Mouse (Mus musculus) kidney, embryonic 15.5 days (tissue): ENCODE data around the gene Shf. TPM values are rescaled to one million over a fixed set of nuclear protein-coding genes. Genes with fewer than 3 reads are reported as not detected.
"Not testable (repeated sequence)": the region's sequence is repeated elsewhere in the genome, so short reads cannot be mapped to it uniquely, and the experiment has no call there.

ENCODE experiments used
- ATAC-seq: fragments of 200-750 bp; cut with Nextera tagmentation; replicated peaks from 2 replicates; pipeline ENCODE4 v1.8.0; 2017; ENCODE audit warnings: moderate TSS enrichment; ENCODE audit not compliant: low FRiP score
- H3K27ac ChIP-seq: fragments of 300-500 bp; sonication (generic); 2 replicates; pipeline ENCODE4 v1.5.1; 2015; ENCODE audit warnings: mild to moderate bottlenecking, inconsistent platforms
- H3K27me3 ChIP-seq: fragments of 300-500 bp; sonication (generic); 2 replicates; pipeline ENCODE4 v1.6.1; 2015; ENCODE audit warnings: inconsistent platforms
- H3K36me3 ChIP-seq: fragments of 300-500 bp; sonication (generic); 2 replicates; pipeline ENCODE4 v1.6.1; 2015; ENCODE audit warnings: inconsistent platforms
- H3K4me1 ChIP-seq: fragments of 300-500 bp; sonication (generic); 2 replicates; pipeline ENCODE4 v1.6.1; 2015; ENCODE audit warnings: inconsistent platforms
- H3K4me2 ChIP-seq: fragments of 300-500 bp; sonication (generic); 2 replicates; pipeline ENCODE4 v1.6.1; 2015; ENCODE audit warnings: moderate library complexity, mild to moderate bottlenecking, inconsistent platforms
- H3K4me3 ChIP-seq: fragments of 300-500 bp; sonication (generic); replicated peaks from 2 replicates; pipeline ENCODE4 v1.5.1; 2015; ENCODE audit warnings: mild to moderate bottlenecking, inconsistent platforms
- H3K9ac ChIP-seq: fragments of 300-500 bp; sonication (generic); 2 replicates; pipeline ENCODE4 v1.6.1; 2015; ENCODE audit warnings: mild to moderate bottlenecking, inconsistent platforms
- H3K9me3 ChIP-seq: fragments of 300-500 bp; sonication (generic); replicated peaks from 2 replicates; pipeline ENCODE4 v1.6.1; 2016; ENCODE audit warnings: inconsistent platforms
- WGBS: fragments of 180-500 bp; shearing (Covaris S2); methylation state at CpG from one replicate; pipeline ENCODE4 v1.1.7; 2015; ENCODE audit warnings: mixed read lengths; 5-methylcytosine and 5-hydroxymethylcytosine counted together
- polyA plus RNA-seq: library from polyadenylated mRNA; unstranded; fragments of >200 nt; fragmentation: Nextera tagmentation; extraction: Ambion mirVana; gene quantifications from 2 replicates; pipeline ENCODE4 v1.2.1, GENCODE M21; 2015

Shf gene
- 2.4 and 2.6 TPM in 2 replicates for polyA plus RNA-seq

- H3K4me2 ChIP-seq = peak within 1 kb of the TSS; percentile 93
- WGBS = under 1% methylated on average over 40 of the region's 54 CpGs
- no peaks in the 10 kb centered on the region for H3K9me3 ChIP-seq
- no peaks in the 10 kb centered on the region for H3K36me3 ChIP-seq
- H3K27ac ChIP-seq = peak within 1 kb of the TSS; percentile 66
- peak within 1 kb of the TSS; percentile 76 for H3K4me3 ChIP-seq
- ATAC-seq = peak; percentile 95
- H3K4me1 ChIP-seq = peaks cover 33% of the 10 kb centered on the region
- H3K27me3 ChIP-seq = peaks cover 14% of the 10 kb centered on the region
- peak within 1 kb of the TSS; percentile 87 for H3K9ac ChIP-seq
These were observed at the start of gene Shf for GRCm38 (mm10) chr2:122368995-122369739. Gene Shf, minus strand, starts transcription at chr2:122369162.

DNA sequence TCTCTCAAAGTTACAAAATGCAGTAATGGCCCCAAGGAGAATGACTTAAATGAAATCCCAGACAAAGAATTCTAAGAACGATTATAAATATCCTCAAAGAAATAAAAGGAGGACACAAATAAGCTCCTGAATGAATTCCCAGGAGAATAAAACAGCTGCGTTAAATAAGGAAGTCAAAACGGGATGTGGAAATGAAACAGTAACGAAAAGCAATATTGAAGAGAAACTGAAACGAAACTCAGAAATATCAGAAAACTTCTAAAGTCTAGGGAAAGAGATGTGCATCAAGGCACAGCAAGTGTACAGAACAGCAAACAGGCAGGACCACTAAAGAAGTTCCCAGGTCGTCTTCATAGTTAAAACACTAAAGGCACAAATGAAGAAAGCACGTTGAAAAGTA, 40.0 kb upstream of the Shf start:
- H3K4me1 ChIP-seq = no peaks in the 10 kb centered on the region
- no peaks in the 10 kb centered on the region for H3K36me3 ChIP-seq
- 81% methylated on average over 7 of the region's 7 CpGs for whole genome bisulfite sequencing
- H3K9ac ChIP-seq = no peak overlapping the region
- H3K27me3 ChIP-seq = no peaks in the 10 kb centered on the region
- no peak overlapping the region for H3K27ac ChIP-seq
- no peak for ATAC-seq
- no peak overlapping the region for H3K4me3 ChIP-seq
- no peak overlapping the region for H3K4me2 ChIP-seq
- no peaks in the 10 kb centered on the region for H3K9me3 ChIP-seq

DNA sequence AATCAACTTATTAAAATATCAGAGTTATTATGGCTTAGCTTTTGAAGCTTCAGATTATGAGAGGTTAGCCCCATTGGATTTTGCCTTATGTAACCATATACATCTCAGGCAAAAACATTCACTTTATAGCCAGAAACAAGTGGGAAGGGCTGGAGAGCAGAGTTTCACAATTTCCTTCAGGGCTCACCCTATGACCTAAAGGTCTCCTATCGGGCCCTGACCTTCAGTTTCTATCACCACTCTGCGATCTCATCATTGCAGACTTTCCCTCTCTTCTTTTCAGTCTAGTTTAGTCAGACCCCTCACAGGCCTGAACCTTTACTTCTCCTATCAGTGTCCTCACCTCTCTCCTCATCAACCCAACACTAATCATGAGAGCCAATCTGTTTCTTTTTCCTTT, 38.6 kb upstream of the Shf start:
- WGBS = 91% methylated on average over 2 of the region's 2 CpGs
- H3K27me3 ChIP-seq = no peaks in the 10 kb centered on the region
- no peak overlapping the region for H3K27ac ChIP-seq
- H3K4me1 ChIP-seq = no peaks in the 10 kb centered on the region
- no peak overlapping the region for H3K9ac ChIP-seq
- no peak overlapping the region for H3K4me2 ChIP-seq
- no peaks in the 10 kb centered on the region for H3K36me3 ChIP-seq
- H3K9me3 ChIP-seq = no peaks in the 10 kb centered on the region
- ATAC-seq = no peak
- H3K4me3 ChIP-seq = no peak overlapping the region

DNA sequence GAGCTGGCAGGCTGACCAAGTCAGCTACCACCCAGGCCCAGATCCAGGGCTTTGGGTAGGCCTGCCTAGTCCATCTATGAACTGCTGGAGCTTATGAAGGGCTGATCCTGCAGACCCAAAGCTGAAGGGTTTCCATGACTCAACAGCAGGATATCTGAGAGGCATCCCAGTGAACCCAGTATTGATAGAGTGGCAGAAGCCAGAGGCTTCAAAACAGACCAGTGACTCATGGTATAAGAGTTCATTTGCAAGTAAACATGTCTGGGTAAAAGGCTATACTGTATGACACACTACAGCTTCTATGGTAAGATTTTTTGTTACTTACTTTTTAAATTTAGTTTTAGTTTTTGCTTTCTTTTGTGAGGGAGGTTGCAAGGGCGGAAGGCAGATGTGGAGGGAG, 27.2 kb upstream of the Shf start:
- H3K4me1 ChIP-seq = no peaks in the 10 kb centered on the region
- H3K36me3 ChIP-seq = no peaks in the 10 kb centered on the region
- H3K27me3 ChIP-seq = no peaks in the 10 kb centered on the region
- no peaks in the 10 kb centered on the region for H3K9me3 ChIP-seq
- no peak for ATAC-seq
- no peak overlapping the region for H3K4me3 ChIP-seq
- H3K4me2 ChIP-seq = no peak overlapping the region
- no peak overlapping the region for H3K27ac ChIP-seq
- no peak overlapping the region for H3K9ac ChIP-seq
- WGBS = 95% methylated on average over 1 of the region's 1 CpGs

DNA sequence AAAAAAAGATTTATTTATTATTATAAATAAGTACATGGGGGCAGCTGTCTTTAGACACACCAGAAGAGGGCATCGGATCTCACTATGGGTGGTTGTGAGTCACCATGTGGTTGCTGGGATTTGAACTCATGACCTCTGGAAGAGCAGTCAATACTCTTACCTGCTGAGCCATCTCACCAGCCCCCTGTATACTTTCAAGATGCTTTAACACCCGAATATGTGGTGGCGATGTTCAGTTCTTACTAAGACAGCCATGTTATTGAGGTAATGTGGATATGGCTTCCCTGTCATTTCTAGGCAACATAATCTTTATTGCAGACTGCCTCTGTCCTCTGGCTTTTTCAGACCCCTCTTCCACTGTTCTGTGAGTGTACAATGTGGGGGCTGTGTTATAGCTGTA, 18.2 kb upstream of the Shf start:
- H3K4me1 ChIP-seq, ATAC-seq, H3K9ac ChIP-seq, H3K36me3 ChIP-seq, H3K4me3 ChIP-seq, H3K27ac ChIP-seq, H3K4me2 ChIP-seq, H3K9me3 ChIP-seq, H3K27me3 ChIP-seq: not testable (repeated sequence)
- WGBS = 93% methylated on average over 3 of the region's 3 CpGs

- H3K9me3 ChIP-seq = no peaks in the 10 kb centered on the region
- H3K27me3 ChIP-seq = no peaks in the 10 kb centered on the region
- no peak overlapping the region for H3K9ac ChIP-seq
- peaks cover 5% of the 10 kb centered on the region; the same call in 1 of the 2 replicates for H3K4me1 ChIP-seq
- no peak overlapping the region for H3K4me2 ChIP-seq
- no peak overlapping the region for H3K4me3 ChIP-seq
- ATAC-seq = no peak
- H3K36me3 ChIP-seq = no peaks in the 10 kb centered on the region
- no peak overlapping the region for H3K27ac ChIP-seq
- 44% methylated on average over 3 of the region's 3 CpGs for WGBS
These were observed 16.1 kb upstream of the Shf start for GRCm38 (mm10) chr2:122385095-122385494.

- H3K9ac ChIP-seq = no peak overlapping the region
- no peaks in the 10 kb centered on the region for H3K36me3 ChIP-seq
- no peaks in the 10 kb centered on the region for H3K9me3 ChIP-seq
- 61% methylated on average over 6 of the region's 6 CpGs for WGBS
- H3K27ac ChIP-seq = no peak overlapping the region
- no peak for ATAC-seq
- H3K4me3 ChIP-seq = no peak overlapping the region
- peaks cover 12% of the 10 kb centered on the region for H3K4me1 ChIP-seq
- peaks cover 3% of the 10 kb centered on the region; the same call in 1 of the 2 replicates for H3K27me3 ChIP-seq
- H3K4me2 ChIP-seq = no peak overlapping the region
These were observed 13.2 kb upstream of the Shf start for GRCm38 (mm10) chr2:122382121-122382520.

DNA sequence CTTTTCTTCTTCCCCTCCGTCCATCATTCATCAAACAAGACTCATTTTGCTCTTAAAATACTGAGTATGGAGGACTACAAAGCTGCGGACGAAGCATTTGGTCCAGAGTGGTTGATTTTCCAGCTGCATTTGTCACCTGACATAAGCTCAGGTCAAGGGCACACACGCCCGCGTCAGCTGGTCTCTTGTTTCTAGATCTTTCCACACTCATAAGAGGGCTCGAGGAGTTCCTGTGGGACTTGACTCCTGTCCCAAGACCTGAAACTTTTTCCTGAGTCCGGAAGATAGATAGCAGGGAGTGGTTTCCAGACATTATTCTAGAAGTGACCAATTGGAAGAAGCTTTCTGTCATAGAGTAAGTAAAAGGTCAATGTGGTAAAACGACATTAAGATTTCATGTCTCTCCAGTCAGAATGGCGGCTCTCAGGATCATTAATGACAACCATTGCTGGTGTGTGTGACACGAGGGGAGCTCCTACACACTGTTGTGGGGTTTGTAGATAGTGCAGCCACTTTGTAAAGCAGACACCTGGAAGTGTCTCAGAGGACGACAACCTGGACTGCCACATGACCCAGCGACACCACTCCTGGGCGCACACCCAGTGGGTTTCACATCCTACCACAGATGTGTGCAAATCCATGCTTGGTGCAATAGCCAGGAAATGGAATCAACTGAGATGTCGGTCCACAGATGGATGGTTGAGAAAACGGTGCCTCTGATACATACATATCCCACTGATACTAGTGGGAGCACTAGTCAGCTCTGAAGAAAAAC, 12.6 kb upstream of the Shf start:
- Histone ChIP-seq H3K9ac (no peak overlapping the region), H3K9me3 (no peaks in the 10 kb centered on the region), H3K4me2 (peak overlapping the region; percentile 58; the same call in 1 of the 2 replicates), H3K4me3 (no peak overlapping the region), H3K27me3 (peaks cover 3% of the 10 kb centered on the region; the same call in 1 of the 2 replicates), H3K36me3 (no peaks in the 10 kb centered on the region), H3K27ac (no peak overlapping the region), H3K4me1 (peaks cover 12% of the 10 kb centered on the region)
- ATAC-seq = no peak
- WGBS = 70% methylated on average over 16 of the region's 16 CpGs

- Histone ChIP-seq H3K9ac (0 out of 2 replicates have a peak overlapping the region, but pooled peaks have one; percentile 14), H3K36me3 (no peaks in the 10 kb centered on the region), H3K4me2 (peak overlapping the region; percentile 58), H3K4me1 (peaks cover 15% of the 10 kb centered on the region), H3K4me3 (peak overlapping the region; percentile 38), H3K27me3 (peaks cover 3% of the 10 kb centered on the region; the same call in 1 of the 2 replicates), H3K9me3 (no peaks in the 10 kb centered on the region), H3K27ac (no peak overlapping the region)
- no peak for ATAC-seq
- WGBS = 8% methylated on average over 11 of the region's 11 CpGs
These were observed 11.9 kb upstream of the Shf start for GRCm38 (mm10) chr2:122380768-122381311.

GRCm38 (mm10) chr2:122379292-122379650, 10.3 kb upstream of the Shf start:
- 37% methylated on average over 2 of the region's 2 CpGs for WGBS
- Histone ChIP-seq H3K36me3 (no peaks in the 10 kb centered on the region), H3K9ac (no peak overlapping the region), H3K4me3 (no peak overlapping the region), H3K27me3 (peaks cover 3% of the 10 kb centered on the region; the same call in 1 of the 2 replicates), H3K27ac (no peak overlapping the region), H3K9me3 (no peaks in the 10 kb centered on the region), H3K4me2 (no peak overlapping the region), H3K4me1 (peaks cover 18% of the 10 kb centered on the region)
- no peak for ATAC-seq

DNA sequence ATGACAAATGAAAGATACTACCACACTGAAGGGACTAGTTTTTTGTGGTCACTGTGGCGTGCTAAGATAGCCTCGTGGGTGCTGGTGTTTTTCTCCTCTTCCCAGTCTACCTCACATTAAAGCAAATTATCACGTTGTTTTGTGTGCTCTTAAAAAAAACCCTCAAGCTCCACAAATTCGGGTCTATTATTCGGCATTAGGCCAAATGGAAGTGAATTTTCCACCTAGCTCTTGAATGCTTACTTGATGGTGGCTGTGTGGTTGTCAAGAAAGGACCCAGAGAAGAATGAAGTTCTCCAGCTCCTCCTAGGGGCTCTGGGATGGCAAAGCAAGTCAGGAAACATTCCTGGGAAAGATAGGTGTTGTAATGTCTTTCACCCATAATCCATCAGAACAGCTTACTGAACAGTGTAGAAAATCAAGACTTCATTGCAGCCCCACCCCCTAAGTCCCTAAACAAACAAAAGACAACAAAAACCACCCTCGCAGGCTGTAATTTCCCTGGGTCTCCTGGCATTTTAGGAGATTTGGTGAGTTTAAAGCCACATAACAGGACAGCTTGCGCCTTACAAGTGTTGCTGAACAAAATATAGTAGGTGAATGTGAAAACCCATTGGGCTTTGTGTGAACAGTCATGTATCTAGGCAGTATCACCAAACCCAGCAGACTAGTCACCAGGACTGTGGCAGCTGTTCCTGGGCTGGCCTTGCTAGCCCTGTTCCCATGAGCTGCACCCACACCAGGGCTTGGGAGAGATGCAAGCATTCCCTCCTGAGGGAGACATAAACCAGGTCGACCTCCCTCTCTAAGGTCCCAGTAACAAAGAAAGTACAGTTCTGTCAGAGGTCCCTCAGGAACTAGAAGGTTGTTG, 9.7 kb upstream of the Shf start:
- Histone ChIP-seq H3K9ac (no peak overlapping the region), H3K4me3 (peak overlapping the region; percentile 63), H3K27ac (peak overlapping the region; percentile 94), H3K4me2 (peak overlapping the region; percentile 65), H3K4me1 (peaks cover 18% of the 10 kb centered on the region), H3K9me3 (no peaks in the 10 kb centered on the region), H3K27me3 (peaks cover 3% of the 10 kb centered on the region; the same call in 1 of the 2 replicates), H3K36me3 (no peaks in the 10 kb centered on the region)
- 15% methylated on average over 8 of the region's 8 CpGs for WGBS
- no peak for ATAC-seq
